Mouse (Mus musculus): ENCODE measurements around the gene Il18bp. TPM values are rescaled to one million over a fixed set of nuclear protein-coding genes. Genes with fewer than 3 reads are reported as not detected.
A peak's percentile ranks its signal among the peaks of the same experiment; 100 is the strongest.

Il18bp gene
- polyA plus RNA-seq, 1 experiment from 2014 or later = 3.7 TPM

- Histone ChIP-seq H3K4me1 (replicated peaks) (peaks cover 52% of the 10 kb centered on the region), H3K27ac (replicated peaks) (peak overlapping the region; percentile 99), H3K9me3 (no peaks in the 10 kb centered on the region), H3K27me3 (no peaks in the 10 kb centered on the region), H3K4me2 (peak overlapping the region; percentile 72), H3K36me3 (no peaks in the 10 kb centered on the region), H3K4me3 (peak overlapping the region; percentile 64), H3K9ac (peak overlapping the region; percentile 89)
- ATAC-seq (ENCODE audit: low read depth) = peak; percentile 92
- under 1% methylated on average over 52 of the region's 53 CpGs for WGBS
Observed at GRCm38 (mm10) chr7:101969694-101970428, 48.6 kb downstream of the Il18bp start.

- H3K27ac ChIP-seq (replicated peaks) = peak overlapping the region; percentile 99
- H3K27me3 ChIP-seq = no peaks in the 10 kb centered on the region
- peak overlapping the region; percentile 64; the same call in 1 of the 2 replicates for H3K4me3 ChIP-seq
- ATAC-seq (ENCODE audit: low read depth) = no peak
- H3K36me3 ChIP-seq = no peaks in the 10 kb centered on the region
- 71% methylated on average over 2 of the region's 2 CpGs for WGBS
- H3K4me1 ChIP-seq (replicated peaks) = peaks cover 41% of the 10 kb centered on the region
- peak overlapping the region; percentile 89 for H3K9ac ChIP-seq
- H3K4me2 ChIP-seq = peak overlapping the region; percentile 72
- H3K9me3 ChIP-seq = no peaks in the 10 kb centered on the region
Observed at GRCm38 (mm10) chr7:101968751-101969150, 49.7 kb downstream of the Il18bp start.

GRCm38 (mm10) chr7:101967256-101967655 is 51.2 kb downstream of the Il18bp start:
- WGBS = 97% methylated on average over 1 of the region's 1 CpGs
- Histone ChIP-seq H3K4me3 (no peak overlapping the region), H3K27ac (replicated peaks) (no peak overlapping the region), H3K27me3 (no peaks in the 10 kb centered on the region), H3K9ac (no peak overlapping the region), H3K36me3 (no peaks in the 10 kb centered on the region), H3K9me3 (no peaks in the 10 kb centered on the region), H3K4me1 (replicated peaks) (peaks cover 26% of the 10 kb centered on the region), H3K4me2 (no peak overlapping the region)
- ATAC-seq (ENCODE audit: low read depth) = no peak

- no peaks in the 10 kb centered on the region for H3K36me3 ChIP-seq
Observed at GRCm38 (mm10) chr7:101965606-101966005, 52.9 kb downstream of the Il18bp start.

More at GRCm38 (mm10) chr7:101965606-101966005, 52.9 kb downstream of the Il18bp start:
- Histone ChIP-seq H3K4me3 (no peak overlapping the region), H3K4me1 (replicated peaks) (peaks cover 14% of the 10 kb centered on the region), H3K4me2 (no peak overlapping the region), H3K9ac (no peak overlapping the region), H3K27ac (replicated peaks) (no peak overlapping the region), H3K9me3 (no peaks in the 10 kb centered on the region), H3K27me3 (no peaks in the 10 kb centered on the region)
- no peak for ATAC-seq (ENCODE audit: low read depth)
- WGBS = 77% methylated on average over 2 of the region's 2 CpGs

Other genes with a start within 250 kb of the Il18bp start
- gene Phox2a, start 200.4 kb downstream of the Il18bp start, polyA plus RNA-seq (2015; fragmentation: Nextera tagmentation; extraction: Ambion mirVana) = 1.1 and 2.3 TPM in 2 replicates
- gene Inppl1, start 180.5 kb downstream of the Il18bp start, polyA plus RNA-seq (2015; fragmentation: Nextera tagmentation; extraction: Ambion mirVana) = 17.4 and 22.2 TPM in 2 replicates
- gene Folr2, start 161.5 kb downstream of the Il18bp start, polyA plus RNA-seq (2015; fragmentation: Nextera tagmentation; extraction: Ambion mirVana) = 2.3 and 3.3 TPM in 2 replicates
- 72.7 and 81.9 TPM in 2 replicates for gene Anapc15, start 155.0 kb downstream of the Il18bp start, polyA plus RNA-seq (2015; fragmentation: Nextera tagmentation; extraction: Ambion mirVana)
- gene Folr1, start 147.9 kb downstream of the Il18bp start, polyA plus RNA-seq (2015; fragmentation: Nextera tagmentation; extraction: Ambion mirVana) = 0.77 and 4.3 TPM in 2 replicates
- gene Lamtor1, start 112.8 kb downstream of the Il18bp start, polyA plus RNA-seq (2015; fragmentation: Nextera tagmentation; extraction: Ambion mirVana) = 134 and 139 TPM in 2 replicates
- gene Tomt, start 112.3 kb downstream of the Il18bp start, polyA plus RNA-seq (2015; fragmentation: Nextera tagmentation; extraction: Ambion mirVana) = 0.25 and 0.54 TPM in 2 replicates
- gene Lrrc51, start 84.8 kb downstream of the Il18bp start, polyA plus RNA-seq (2015; fragmentation: Nextera tagmentation; extraction: Ambion mirVana) = 6.6 and 8.3 TPM in 2 replicates
- gene Numa1, start 84.6 kb downstream of the Il18bp start, polyA plus RNA-seq (2015; fragmentation: Nextera tagmentation; extraction: Ambion mirVana) = 46.2 and 50.1 TPM in 2 replicates
- 30.7 and 33.2 TPM in 2 replicates for gene Rnf121, start 46.8 kb upstream of the Il18bp start, polyA plus RNA-seq (2015; fragmentation: Nextera tagmentation; extraction: Ambion mirVana)
- 22.0 and 27.1 TPM in 2 replicates for gene Xndc1, start 46.8 kb upstream of the Il18bp start, polyA plus RNA-seq (2015; fragmentation: Nextera tagmentation; extraction: Ambion mirVana)
- 1.9 and 2.5 TPM in 2 replicates for gene Xntrpc, start 47.0 kb upstream of the Il18bp start, polyA plus RNA-seq (2015; fragmentation: Nextera tagmentation; extraction: Ambion mirVana)
- gene Trpc2, start 64.4 kb upstream of the Il18bp start, polyA plus RNA-seq (2015; fragmentation: Nextera tagmentation; extraction: Ambion mirVana) = 1.8 TPM in 1 of 2 replicates, not detected in the other
- gene Art1, start 83.1 kb upstream of the Il18bp start, polyA plus RNA-seq (2015; fragmentation: Nextera tagmentation; extraction: Ambion mirVana) = 0.71 and 1.2 TPM in 2 replicates
- 0.60 and 0.77 TPM in 2 replicates for gene Art5, start 90.8 kb upstream of the Il18bp start, polyA plus RNA-seq (2015; fragmentation: Nextera tagmentation; extraction: Ambion mirVana)
- gene Chrna10, start 98.1 kb upstream of the Il18bp start, polyA plus RNA-seq (2015; fragmentation: Nextera tagmentation; extraction: Ambion mirVana) = not detected in 2 replicates
- 21.6 and 23.7 TPM in 2 replicates for gene Nup98, start 191.5 kb upstream of the Il18bp start, polyA plus RNA-seq (2015; fragmentation: Nextera tagmentation; extraction: Ambion mirVana)
- gene Pgap2, start 191.5 kb upstream of the Il18bp start, polyA plus RNA-seq (2015; fragmentation: Nextera tagmentation; extraction: Ambion mirVana) = 47.5 and 49.6 TPM in 2 replicates
- gene Rhog, start 237.4 kb upstream of the Il18bp start, polyA plus RNA-seq (2015; fragmentation: Nextera tagmentation; extraction: Ambion mirVana) = 20.1 and 22.5 TPM in 2 replicates
- gene Stim1, start 249.1 kb upstream of the Il18bp start, polyA plus RNA-seq (2015; fragmentation: Nextera tagmentation; extraction: Ambion mirVana) = 10.2 and 11.6 TPM in 2 replicates